Mouse (Mus musculus) adrenal gland, postnatal 25 days (tissue): ENCODE results near the gene Gm49378. TPM values are rescaled to one million over a fixed set of nuclear protein-coding genes. Genes with fewer than 3 reads are reported as not detected.

Experiments
- DNase-seq: peaks from one replicate; pipeline ENCODE4 v3.0.0; 2021; ENCODE audit warnings: mixed read lengths
- total RNA-seq: library from RNA; stranded (reverse); gene quantifications from 2 replicates; pipeline ENCODE4 v1.2.3, GENCODE M21; 2021

Gm49378 gene
- total RNA-seq, 1 experiment from 2014 or later: 2.4 TPM

- DNase-seq: no peak
These were observed 47.8 kb downstream of the Gm49378 start for GRCm38 (mm10) chr14:55589771-55590448.

GRCm38 (mm10) chr14:55589271-55589670, 48.4 kb downstream of the Gm49378 start:
- DNase-seq: no peak

- DNase-seq: no peak
These were observed 51.5 kb downstream of the Gm49378 start for GRCm38 (mm10) chr14:55586149-55586548.

- DNase-seq: no peak
These were observed 52.1 kb downstream of the Gm49378 start for GRCm38 (mm10) chr14:55585566-55585960.

- DNase-seq: peak; percentile 89
These were observed 52.8 kb downstream of the Gm49378 start, which contains the start of gene Emc9 for GRCm38 (mm10) chr14:55584702-55585565. TSS of gene Emc9 (minus strand) at chr14:55585302.

GRCm38 (mm10) chr14:55584303-55584701, 53.4 kb downstream of the Gm49378 start:
- no peak for DNase-seq

GRCm38 (mm10) chr14:55581981-55582681, 55.6 kb downstream of the Gm49378 start:
- DNase-seq: no peak

- DNase-seq: no peak
These were observed 57.0 kb downstream of the Gm49378 start for GRCm38 (mm10) chr14:55580731-55581130.

- DNase-seq: no peak
These were observed 57.9 kb downstream of the Gm49378 start for GRCm38 (mm10) chr14:55579511-55580496.

Other genes starting within 250 kb of the Gm49378 start
- 83.7 and 89.8 TPM in 2 replicates for gene Dhrs4, start 159.1 kb downstream of the Gm49378 start, total RNA-seq
- gene Carmil3, start 147.2 kb downstream of the Gm49378 start, total RNA-seq: 7.3 and 9.6 TPM in 2 replicates
- gene Cpne6, start 127.5 kb downstream of the Gm49378 start, total RNA-seq: 0.12 TPM in 1 of 2 replicates, not detected in the other
- not detected in 2 replicates for gene Nrl, start 112.9 kb downstream of the Gm49378 start, total RNA-seq
- 33.9 and 46.2 TPM in 2 replicates for gene Pck2, start 97.6 kb downstream of the Gm49378 start, total RNA-seq
- 131 and 160 TPM in 2 replicates for gene Dcaf11, start 77.9 kb downstream of the Gm49378 start, total RNA-seq
- 2.6 TPM in 1 of 2 replicates, not detected in the other for gene A730061H03Rik, start 77.5 kb downstream of the Gm49378 start, total RNA-seq
- 1.7 and 2.6 TPM in 2 replicates for gene Fitm1, start 62.3 kb downstream of the Gm49378 start, total RNA-seq
- 328 and 383 TPM in 2 replicates for gene Psme1, start 59.8 kb downstream of the Gm49378 start, total RNA-seq
- 34.5 and 61.6 TPM in 2 replicates for gene Emc9, start 52.6 kb downstream of the Gm49378 start, total RNA-seq
- gene Psme2, start 46.8 kb downstream of the Gm49378 start, total RNA-seq: 357 and 368 TPM in 2 replicates
- gene Rnf31, start 46.2 kb downstream of the Gm49378 start, total RNA-seq: 37.4 and 49.3 TPM in 2 replicates
- 24.2 and 24.8 TPM in 2 replicates for gene Irf9, start 34.3 kb downstream of the Gm49378 start, total RNA-seq
- 13.6 TPM in 2 replicates for gene Rec8, start 19.9 kb downstream of the Gm49378 start, total RNA-seq
- gene Ipo4, start 1.9 kb downstream of the Gm49378 start, total RNA-seq: 100 and 141 TPM in 2 replicates
- gene Tm9sf1, start 5.9 kb upstream of the Gm49378 start, total RNA-seq: 81.1 and 98.6 TPM in 2 replicates
- gene Tssk4, start 12.3 kb upstream of the Gm49378 start, total RNA-seq: 2.6 and 2.9 TPM in 2 replicates
- gene Mdp1, start 22.6 kb upstream of the Gm49378 start, total RNA-seq: 73.5 and 88.6 TPM in 2 replicates
- 28.0 and 32.2 TPM in 2 replicates for gene Gmpr2, start 34.0 kb upstream of the Gm49378 start, total RNA-seq
- gene Nedd8, start 34.2 kb upstream of the Gm49378 start, total RNA-seq: 347 and 352 TPM in 2 replicates
- 30.0 and 36.4 TPM in 2 replicates for gene Tinf2, start 43.9 kb upstream of the Gm49378 start, total RNA-seq
- gene Tgm1, start 76.0 kb upstream of the Gm49378 start, total RNA-seq: not detected in 2 replicates
- 23.7 and 28.1 TPM in 2 replicates for gene Rabggta, start 84.4 kb upstream of the Gm49378 start, total RNA-seq
- gene Dhrs1, start 107.8 kb upstream of the Gm49378 start, total RNA-seq: 75.8 and 77.4 TPM in 2 replicates
- 20.9 and 24.4 TPM in 2 replicates for gene Nop9, start 107.8 kb upstream of the Gm49378 start, total RNA-seq
- 0.79 and 2.9 TPM in 2 replicates for gene Cideb, start 120.6 kb upstream of the Gm49378 start, total RNA-seq
- 0.12 TPM in 1 of 2 replicates, not detected in the other for gene Ltb4r2, start 123.5 kb upstream of the Gm49378 start, total RNA-seq
- not detected in 2 replicates for gene Ltb4r1, start 128.1 kb upstream of the Gm49378 start, total RNA-seq
- 8.0 and 10.2 TPM in 2 replicates for gene Adcy4, start 146.2 kb upstream of the Gm49378 start, total RNA-seq
- 2.9 and 3.6 TPM in 2 replicates for gene Ripk3, start 151.0 kb upstream of the Gm49378 start, total RNA-seq
- gene Nfatc4, start 185.2 kb upstream of the Gm49378 start, total RNA-seq: 19.9 and 30.5 TPM in 2 replicates
- 10.7 and 13.5 TPM in 2 replicates for gene Nynrin, start 216.1 kb upstream of the Gm49378 start, total RNA-seq
- gene Cbln3, start 246.5 kb upstream of the Gm49378 start, total RNA-seq: 0.15 and 0.24 TPM in 2 replicates
- 21.6 and 25.5 TPM in 2 replicates for gene Khnyn, start 247.1 kb upstream of the Gm49378 start, total RNA-seq